Mouse (Mus musculus) urinary bladder, postnatal 25 days (tissue): ENCODE data around the gene Mlh3.
A peak's percentile ranks its signal among the peaks of the same experiment; 100 is the strongest.

Experiments
- DNase-seq: peaks from one replicate; pipeline ENCODE4 v3.0.0; 2022; ENCODE audit warnings: low spot score

The Mlh3 gene

DNA sequence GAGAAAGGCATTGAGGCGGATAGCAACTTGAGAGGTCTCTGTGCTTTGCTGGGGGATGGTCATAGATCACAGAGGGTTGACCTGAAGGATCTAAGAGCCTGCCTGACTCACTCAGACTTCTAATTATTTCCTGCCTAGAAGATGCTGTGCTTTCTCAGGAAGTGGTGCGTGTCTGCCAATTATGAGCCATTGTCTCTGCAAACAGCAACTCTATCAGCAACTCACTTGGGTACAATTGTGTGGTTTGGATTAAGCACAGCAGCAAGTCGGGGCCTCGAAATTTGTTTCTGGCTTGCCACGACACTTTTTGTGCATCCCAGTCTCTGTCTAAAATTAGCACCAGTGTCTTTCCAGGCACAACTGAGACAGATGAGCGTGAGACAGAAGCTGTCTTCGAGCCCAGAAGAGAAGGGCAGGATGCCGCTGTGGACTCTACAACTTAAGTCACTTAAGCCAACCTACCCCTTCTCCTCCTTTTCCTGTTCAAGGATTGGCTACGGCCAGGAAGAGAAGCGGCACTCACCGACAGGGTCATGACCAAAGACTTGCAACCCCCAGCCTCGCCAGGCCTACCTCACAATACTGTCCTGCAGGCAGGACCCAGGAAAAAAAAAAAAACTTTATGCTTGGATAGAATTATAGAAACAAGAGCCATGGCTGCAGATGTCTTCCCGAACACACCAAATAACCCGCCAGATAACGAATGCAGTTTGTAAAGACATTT, 42.4 kb downstream of the Mlh3 start:
- DNase-seq = no peak

DNA sequence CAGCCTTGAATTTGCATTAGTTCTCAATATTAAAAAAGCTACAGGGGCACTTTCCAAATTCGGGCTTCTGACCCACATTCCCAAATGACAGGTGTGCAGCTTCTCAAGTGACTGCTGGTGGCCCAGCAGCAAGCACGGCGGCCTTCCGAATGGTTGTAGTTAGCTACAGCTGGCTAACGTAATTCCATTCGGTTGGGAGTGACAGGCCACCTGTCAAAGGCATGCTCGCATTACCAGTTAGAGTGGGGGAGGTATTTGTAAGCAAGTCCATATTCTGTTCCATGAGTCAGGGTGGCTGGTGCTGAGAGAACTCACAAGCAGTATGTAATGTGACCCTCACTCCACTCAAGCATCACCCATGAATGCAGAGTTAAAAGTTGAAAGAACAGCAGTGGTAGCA, 43.2 kb downstream of the Mlh3 start:
- DNase-seq = no peak

DNA sequence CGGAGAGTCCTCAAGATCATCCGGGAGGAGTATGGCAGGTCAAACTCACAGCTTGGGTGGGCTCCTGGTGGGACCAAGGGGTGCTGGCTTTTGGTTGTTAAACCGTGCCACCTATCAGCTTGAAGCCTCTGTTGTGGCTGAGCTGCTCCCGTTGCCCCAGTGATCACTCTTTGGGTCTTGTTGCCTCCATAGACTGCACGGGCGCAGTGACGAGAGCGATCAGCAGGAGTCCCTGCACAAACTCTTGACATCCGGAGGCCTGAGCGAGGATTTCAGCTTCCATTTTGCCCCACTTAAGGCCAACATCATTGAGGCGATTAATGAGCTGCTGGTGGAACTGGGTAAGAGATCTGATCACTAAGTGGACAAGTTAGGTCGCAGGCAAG, 50.5 kb downstream of the Mlh3 start:
- DNase-seq = no peak

DNA sequence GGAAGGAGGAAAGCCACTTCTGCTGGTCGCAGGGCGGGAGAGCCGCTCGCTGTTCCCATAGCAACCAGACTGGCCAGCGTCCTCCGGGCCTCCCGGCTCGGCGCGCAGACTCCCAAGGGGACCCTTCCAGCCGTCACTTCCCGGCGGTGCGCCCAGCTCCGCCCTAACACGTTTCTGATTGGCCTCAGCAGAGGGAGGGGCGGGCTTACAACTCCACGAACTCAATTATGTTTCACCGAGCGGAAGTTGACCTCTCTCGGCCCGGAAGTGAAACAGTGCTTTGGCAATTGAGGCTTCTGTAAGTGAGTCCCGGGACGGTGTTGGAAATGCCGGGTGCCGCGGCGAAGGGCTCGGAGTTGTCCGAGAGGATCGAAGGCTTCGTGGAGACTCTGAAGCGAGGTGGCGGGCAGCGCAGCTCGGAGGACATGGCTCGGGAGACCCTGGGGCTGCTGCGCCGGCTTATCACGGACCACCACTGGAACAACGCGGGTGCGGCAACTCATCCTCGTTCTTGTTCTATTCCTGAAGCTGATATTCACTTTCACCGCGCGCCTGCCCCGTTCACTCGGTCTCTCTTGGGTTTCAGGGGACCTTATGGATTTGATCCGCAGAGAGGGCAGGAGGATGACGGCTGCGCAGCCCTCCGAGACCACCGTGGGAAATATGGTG, 51.0 kb downstream of the Mlh3 start, which contains the start of gene Eif2b2:
Gene Eif2b2 (plus strand): TSS at position 246 of the 669 bp plus-strand sequence.
- peak; percentile 94 for DNase-seq

DNA sequence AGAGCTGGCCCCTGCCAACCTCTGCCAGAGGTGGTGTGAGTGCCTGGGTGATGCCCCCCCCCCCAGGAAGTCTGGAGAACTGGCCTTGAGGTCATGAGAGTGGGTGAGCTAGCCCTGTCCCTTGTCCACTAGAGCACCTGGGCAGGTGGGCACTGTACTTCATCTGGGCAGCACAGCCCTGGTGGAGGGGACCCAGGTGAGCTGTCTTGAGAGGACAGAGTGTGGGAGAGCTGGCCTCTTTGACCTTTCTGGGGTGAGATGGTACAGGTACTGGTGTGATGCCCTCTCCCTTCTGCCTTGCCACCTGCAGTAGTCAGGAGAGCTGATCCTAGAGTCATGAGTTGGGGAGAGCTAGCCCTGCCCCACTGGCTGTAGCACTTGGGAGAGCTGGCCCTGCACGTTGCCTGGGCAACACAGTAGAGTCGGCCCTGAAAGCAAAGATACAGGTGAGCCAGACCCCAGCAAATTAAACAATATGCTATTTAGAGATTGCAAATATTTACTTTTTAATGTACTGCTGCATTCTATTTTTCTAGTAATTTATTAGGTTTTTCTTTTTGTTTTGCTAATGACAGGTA, 52.6 kb downstream of the Mlh3 start:
- DNase-seq = no peak

DNA sequence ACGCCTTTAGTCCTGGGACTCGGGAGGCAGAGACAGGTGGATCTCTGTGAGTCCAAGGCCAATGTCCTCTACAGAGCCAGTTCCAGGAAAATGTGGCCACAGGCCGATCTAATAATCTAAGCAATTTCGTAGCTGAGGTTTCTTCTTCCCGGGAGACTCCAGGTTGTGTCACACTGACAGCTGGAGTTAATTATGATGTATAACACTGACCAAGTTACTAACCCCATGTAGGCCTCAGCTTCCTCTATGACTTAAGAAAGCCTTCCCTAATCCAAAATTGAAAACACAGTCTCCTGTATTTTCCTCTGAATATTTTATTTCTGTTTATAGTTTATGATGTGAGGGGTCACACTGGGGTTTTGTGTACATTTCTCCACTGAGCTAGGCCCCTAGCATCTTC, 55.4 kb downstream of the Mlh3 start:
- no peak for DNase-seq

DNA sequence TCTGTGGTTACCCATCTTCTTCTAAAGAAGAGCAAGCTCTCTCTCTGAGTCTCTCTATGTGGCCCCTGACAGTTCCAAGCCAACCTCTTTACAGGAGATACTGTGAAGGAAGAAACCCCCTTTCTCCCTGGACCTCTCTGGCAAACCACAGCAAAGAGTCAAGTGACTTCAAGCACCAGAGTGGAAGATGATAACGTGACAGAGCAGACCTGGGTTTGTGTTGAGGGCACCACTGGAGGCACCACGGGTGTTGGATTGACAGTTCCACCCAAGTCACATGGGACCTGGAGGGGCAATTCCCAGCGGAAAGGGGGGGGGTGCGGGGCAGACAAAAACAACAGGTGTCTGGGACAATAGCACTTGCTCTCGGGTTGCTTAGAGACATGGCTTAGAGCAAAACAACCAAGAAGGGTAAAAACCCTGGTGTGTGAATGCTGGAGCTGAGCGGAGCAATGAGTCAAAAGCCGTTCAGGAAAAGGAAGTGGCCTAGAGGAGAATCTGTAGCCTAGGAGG, 61.7 kb downstream of the Mlh3 start:
- no peak for DNase-seq

DNA sequence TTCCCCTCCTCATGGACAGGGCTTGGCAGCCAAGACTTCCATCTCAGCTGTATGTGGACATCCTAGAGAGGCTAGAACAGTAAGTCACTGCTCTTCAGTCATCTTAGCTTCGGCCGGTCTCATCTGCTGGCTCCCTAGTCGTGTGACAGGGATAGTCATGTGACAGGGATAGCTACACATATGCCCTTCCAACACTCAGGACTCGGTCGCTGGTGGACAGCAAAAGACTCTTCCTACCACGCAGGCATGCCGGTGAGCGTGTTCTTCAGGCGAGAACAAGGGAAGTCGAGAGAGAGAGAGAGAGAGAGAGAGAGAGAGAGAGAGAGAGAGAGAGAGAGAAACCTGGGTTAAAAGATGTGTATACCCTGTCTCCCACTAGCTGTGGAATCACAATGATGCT, 65.0 kb downstream of the Mlh3 start:
- no peak for DNase-seq

DNA sequence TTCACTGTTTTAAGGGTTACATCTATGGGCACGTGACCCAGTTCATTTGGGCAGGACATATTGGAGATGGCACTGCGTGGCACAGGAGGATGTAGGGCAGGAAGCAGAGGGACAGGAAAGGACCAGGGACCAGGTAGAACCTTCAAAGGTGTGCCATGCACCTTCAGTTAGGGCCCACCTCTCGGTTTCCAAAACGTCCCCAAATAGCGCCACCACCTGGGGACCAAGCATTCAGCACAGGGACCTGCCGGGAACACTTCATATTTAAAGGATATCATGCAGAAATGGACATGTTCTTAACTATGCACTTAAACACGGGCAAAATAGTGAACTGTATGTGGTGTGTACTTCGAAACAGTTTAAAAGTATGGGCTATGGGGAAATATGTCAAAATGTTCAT, 66.3 kb downstream of the Mlh3 start:
- DNase-seq = no peak

DNA sequence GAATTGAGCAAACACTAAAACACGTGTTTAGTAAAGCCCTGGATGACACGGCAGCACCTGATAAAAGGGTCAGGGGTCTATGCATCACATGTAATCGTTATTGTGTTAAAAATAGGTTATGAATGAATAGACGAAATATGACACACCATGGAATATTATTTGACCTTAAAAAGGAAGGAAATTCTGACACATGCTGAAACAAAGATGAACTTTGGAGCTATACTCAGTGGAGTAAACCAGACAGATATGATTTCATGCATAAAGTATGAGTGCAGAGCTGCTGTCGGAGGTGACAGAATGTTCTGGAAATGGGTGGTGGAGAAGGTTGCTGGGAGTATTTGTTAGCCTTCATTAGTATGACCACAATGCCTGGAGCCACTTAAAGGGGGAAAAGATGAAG, 66.7 kb downstream of the Mlh3 start:
- DNase-seq = no peak

DNA sequence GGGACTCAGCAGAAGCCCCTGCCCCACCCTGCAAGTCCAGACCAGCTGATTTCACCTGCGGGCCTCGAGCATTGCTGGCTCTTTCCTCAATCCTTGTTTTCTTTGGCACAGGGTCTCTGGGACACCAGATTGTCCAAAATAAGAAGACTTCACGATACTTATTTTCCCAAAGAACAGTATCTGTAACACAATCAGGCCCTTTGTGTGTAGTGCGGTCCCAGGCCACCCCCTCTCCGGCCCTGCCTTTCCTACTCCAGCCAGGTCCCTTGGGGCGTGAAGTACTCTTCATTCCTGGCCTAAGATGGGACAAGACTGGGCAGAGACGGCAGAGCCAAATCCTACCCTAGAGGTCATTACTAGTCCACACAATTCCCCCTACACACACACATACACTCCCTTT, 68.2 kb downstream of the Mlh3 start:
- DNase-seq = no peak

DNA sequence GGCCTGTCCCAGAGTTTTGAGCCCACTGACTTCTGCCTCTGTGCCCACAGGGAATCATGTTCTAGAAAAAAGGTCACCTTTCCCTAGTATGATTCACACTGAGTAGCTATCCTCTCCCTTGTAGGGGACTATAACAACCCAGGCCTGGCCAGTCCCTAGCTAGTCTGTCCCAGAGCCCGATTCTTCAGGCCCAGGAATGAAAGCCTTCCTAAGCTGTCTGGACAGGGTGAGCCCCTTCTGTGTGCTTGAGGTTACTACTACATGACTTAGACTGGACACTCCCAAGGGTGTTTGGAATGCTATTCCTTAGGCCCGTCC, 68.6 kb downstream of the Mlh3 start:
- DNase-seq = no peak

DNA sequence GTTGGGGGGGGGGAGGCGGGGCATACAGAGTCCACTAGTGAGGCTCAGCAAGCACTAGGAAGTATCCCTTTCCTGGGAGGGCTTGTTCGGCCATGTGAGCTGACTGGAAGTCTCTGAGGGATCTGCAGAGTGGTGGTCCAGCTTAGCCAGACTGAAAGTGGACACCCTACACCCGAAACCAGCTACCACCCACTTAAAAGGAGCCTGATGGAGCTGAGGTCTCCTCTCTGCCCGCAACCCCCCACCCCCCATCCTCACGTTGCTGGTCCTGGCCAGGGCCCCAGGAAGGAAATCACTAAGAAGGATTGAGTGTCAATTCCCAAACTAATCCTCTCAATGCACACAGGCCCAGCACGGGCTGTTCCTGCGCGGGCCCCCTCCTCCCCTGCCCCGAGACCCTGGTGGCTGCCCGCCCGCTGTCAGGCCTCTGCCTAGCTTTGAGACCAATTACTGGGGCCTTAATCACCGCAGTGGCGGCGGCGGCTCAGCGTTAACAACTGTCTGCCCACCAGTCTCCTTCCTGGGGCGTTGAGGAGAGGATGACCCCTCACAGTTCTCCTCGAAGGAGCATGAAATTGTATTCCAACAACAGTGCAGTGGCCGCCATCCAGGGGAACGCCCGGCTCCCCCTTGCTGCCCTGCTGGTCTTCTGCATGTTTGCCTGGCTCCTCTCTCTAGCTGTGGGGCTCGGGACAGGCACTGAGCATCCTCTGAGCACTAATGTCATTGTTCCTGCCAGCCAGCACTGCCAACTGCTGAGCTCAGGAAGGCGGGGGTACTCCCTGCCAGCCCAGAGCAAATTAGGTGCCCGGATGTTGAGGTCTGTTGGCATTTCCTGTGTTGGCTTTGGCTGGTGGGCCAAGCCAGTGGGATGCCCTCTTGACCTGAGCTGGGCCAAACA, 69.2 kb downstream of the Mlh3 start:
- DNase-seq = no peak

DNA sequence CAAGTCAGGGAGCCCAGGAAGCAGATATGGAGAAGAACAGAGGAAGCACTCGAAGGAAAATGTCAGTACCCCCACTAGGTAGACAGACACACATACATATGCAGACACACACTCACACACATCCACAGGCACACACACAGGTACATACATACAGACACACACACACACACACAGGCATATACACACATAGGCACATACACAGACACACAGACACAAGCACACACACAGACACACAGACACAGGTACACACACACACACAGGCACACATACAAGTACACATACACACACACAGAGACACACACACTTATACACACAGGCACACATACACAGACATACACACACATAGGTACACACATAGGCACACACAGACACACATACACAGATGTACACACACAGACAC, 70.4 kb downstream of the Mlh3 start:
- DNase-seq = no peak

DNA sequence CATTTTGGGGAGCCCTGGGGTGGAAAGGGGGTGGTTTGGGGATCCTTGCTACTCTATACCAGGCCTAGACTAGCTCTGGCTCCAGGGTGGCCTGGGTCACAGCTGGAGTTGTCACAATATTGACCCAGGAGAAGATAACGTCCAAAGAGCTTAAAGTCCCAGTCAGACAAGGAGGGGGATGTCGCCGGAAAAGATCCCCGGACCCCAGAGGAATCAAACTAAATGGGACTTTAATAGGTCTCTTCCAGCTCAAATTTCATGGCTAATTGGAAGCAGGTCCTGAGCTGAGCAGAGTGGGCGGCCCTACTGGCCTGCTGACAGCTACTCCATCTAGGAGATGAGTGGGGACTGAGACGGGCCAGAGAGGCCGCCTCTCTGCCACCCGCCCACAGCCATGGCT, 72.5 kb downstream of the Mlh3 start:
- DNase-seq = no peak

DNA sequence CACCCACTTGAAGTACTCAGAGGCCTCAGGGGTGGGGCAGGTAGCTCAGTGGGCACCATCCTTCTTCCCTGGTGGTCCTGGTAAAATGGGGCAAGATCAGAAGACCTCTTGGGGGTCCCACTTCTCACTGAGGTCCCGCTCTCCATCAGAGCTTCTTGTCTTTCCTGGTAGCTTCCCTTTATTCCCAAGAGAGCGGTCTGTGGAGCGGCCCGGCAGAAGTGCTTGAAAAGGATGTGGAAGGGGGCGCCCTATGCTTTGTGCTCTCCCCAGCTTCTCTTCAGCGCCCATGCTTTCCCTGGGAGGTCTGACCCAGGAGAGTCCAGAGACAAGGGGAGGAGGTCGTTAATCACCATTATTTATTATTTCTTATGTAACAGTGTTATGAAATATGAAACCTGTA, 73.0 kb downstream of the Mlh3 start:
- DNase-seq = no peak

DNA sequence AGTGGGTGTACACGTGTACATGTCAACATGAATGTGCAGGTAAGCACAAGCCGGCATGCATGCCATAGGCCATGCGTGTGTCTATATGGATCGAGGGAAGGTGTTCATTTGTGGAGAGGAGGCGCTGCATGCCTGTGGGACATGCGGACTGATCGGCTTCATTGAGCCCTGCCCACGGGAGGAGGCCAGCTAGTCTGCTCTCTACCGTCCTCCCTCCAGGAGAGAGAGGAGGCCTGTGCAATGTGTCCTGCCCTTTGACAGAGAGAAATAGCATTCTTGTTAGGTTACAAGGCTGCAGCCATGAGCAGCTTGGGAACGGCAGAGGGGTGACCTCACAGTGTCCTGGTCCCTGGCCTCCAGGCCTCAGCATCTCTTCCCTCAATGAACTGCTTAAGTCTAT, 74.2 kb downstream of the Mlh3 start:
- DNase-seq = no peak

DNA sequence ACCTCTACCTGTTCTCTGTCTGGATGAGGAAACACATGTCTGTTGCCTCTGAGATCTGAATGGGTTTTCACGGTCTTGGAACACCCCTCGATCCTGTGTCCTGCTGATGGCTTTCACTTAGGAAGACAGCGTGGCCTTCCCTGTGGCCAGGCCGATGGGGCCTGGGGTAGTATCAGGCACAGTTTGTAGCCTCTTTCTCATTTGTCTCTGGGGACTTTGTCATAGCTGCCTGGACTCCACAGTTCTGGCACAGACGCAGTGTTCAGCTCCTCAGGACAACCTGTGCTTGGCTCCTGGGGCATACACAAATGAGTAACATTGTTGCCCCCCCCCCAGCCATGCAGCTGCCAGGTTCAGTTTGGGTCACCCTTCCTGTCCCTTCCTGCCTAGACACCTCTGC, 75.3 kb downstream of the Mlh3 start:
- DNase-seq = no peak

DNA sequence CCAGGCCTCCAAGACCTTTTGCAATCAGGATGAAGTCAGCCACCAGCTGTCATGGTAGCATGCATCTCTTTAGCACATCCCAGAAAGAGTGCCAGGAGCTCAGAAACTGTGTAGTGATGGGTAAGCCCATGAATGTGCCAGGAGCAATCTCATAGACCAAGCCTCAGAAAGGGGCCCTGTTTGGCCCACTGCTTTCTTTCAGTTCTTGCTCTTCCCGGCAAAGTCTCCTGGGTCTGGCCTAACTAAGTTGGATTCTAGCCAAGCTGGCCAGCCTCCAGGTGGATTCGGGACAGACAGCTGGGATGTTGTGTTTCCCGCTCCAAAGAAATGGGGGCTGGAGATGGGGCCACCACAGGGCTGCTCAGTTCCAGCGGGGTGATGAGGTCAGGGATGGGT, 75.8 kb downstream of the Mlh3 start:
- DNase-seq = peak; percentile 50

DNA sequence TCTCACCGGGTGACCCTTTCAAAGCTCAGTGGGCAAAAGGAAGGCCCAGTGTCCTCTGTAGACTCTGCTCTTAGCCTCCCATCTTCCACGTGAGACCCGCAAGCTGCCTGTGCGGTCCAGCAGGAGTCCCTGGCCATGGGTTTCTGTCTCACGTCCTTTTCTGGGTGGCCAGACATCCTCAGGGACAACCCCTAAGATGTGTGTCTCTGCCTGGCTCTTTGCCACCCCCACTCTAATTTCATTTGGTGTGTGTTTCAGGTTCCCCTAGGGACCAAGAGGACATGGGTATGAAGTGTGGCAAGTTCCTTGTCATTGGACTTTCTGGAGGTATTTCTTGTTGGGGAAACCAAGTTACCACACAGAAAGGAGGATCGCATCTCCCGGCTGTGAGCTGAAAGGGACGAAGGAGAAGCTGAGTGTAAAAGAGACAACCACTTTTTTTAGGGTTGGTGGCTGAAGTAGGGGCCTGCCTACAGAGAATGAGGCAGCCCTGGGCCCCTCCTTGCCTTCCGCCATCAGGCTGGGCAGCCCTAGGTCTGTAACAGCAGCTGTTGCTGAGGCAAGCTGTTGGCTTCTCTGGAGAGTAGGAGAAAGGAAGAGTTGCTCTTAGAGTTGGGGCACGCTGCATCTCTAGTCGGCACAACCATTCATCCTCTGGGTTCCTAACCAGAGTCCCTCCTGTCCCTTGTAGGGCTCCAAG, 76.3 kb downstream of the Mlh3 start:
- DNase-seq = no peak

DNA sequence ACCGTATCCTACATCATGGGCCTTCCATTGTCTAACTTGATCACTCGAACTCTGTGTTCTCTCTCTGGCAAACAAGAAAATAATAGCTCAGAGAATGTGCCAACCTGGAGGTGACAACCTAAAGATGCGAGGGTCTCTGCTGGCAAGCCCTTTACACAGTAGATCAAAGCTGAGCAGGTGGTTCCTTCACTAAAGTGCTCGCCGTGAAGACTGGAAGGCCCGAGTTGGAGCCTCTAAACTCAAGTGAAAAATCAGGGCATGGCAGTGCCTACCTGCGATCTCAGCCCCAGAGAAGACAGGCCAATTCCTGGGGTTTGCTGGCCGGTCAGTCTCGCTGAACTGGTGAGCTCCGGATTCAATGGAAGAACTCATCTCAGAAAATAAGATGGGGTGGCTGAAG, 77.3 kb downstream of the Mlh3 start:
- no peak for DNase-seq
